Mouse (Mus musculus): ENCODE measurements at regions not wholly inside any gene's neighbourhood (a gene's known extent, or its start where the extent isn't known, plus 50 kb on each side); places are given as distances from the start of the nearest gene placed in this dataset.

DNA sequence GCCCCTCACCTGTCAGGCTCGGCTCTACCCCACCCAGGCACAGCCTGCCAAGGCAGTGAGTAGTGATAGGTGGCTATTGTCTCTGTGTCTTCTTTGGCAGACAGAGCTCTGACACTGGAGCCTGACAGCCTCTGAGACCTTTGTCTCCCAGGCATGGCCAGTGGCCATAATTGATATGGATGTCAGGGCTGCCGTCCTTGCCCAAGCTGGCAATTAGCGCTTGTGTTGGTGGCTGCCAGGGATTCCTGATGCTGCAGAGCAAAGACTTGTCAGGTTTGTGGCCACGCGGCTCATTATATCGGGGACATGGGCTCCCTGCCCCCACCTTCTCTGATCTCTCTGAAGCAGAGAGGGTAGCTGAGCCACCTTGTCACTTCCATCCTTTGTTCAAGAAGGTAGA lies 64.1 kb upstream of the Zmiz1 start:
- no peak for TF ChIP-seq CTCF (IDR thresholded peaks at IDR 0.05; ENCODE audit: low read depth)
- no peak for TF ChIP-seq EP300 (IDR thresholded peaks at IDR 0.05; ENCODE audit: low read depth)
